Mouse (Mus musculus) gastrocnemius, adult 8-10 months (tissue): ENCODE data around the gene Grm4. TPM values are rescaled to one million over a fixed set of nuclear protein-coding genes. Genes with fewer than 3 reads are reported as not detected.

Source experiments
- DNase-seq, 2 experiments: peaks; one replicate each; pipeline ENCODE4 v3.0.0; 2022; ENCODE audit warnings: low spot score in 2 of 2
- total RNA-seq, 4 experiments: library from RNA; stranded (reverse); gene quantifications; 2 replicates each; pipeline ENCODE4 v1.2.4; 2022

Gene Grm4
- total RNA-seq, 4 experiments from 2014 or later: 0.11 TPM; not detected in 3

GRCm38 (mm10) chr17:27513279-27513915 is 7.8 kb downstream of the Grm4 start:
- no peak for DNase-seq

- no peak for DNase-seq
These were observed 8.5 kb downstream of the Grm4 start for GRCm38 (mm10) chr17:27512619-27513161.

GRCm38 (mm10) chr17:27511865-27512618 is 9.2 kb downstream of the Grm4 start:
- DNase-seq: no peak

GRCm38 (mm10) chr17:27511125-27511735 is 10.0 kb downstream of the Grm4 start:
- no peak for DNase-seq

- DNase-seq: no peak
These were observed 10.7 kb downstream of the Grm4 start for GRCm38 (mm10) chr17:27510258-27511124.

GRCm38 (mm10) chr17:27509056-27509455 is 12.1 kb downstream of the Grm4 start:
- no peak for DNase-seq

GRCm38 (mm10) chr17:27508513-27508912 is 12.7 kb downstream of the Grm4 start:
- no peak for DNase-seq

GRCm38 (mm10) chr17:27508002-27508401 is 13.2 kb downstream of the Grm4 start:
- DNase-seq: no peak

- no peak for DNase-seq
These were observed 13.6 kb downstream of the Grm4 start for GRCm38 (mm10) chr17:27507591-27507945.

- DNase-seq: no peak
These were observed 14.2 kb downstream of the Grm4 start for GRCm38 (mm10) chr17:27506871-27507590.

GRCm38 (mm10) chr17:27506362-27506761 is 14.8 kb downstream of the Grm4 start:
- no peak for DNase-seq

GRCm38 (mm10) chr17:27505221-27505881 is 15.9 kb downstream of the Grm4 start:
- no peak for DNase-seq

GRCm38 (mm10) chr17:27503869-27504268 is 17.3 kb downstream of the Grm4 start:
- DNase-seq: no peak

- no peak for DNase-seq
These were observed 18.3 kb downstream of the Grm4 start for GRCm38 (mm10) chr17:27502736-27503445.

- DNase-seq: no peak
These were observed 18.9 kb downstream of the Grm4 start for GRCm38 (mm10) chr17:27502288-27502687.

- no peak for DNase-seq
These were observed 19.6 kb downstream of the Grm4 start for GRCm38 (mm10) chr17:27501331-27502251.

- DNase-seq: no peak
These were observed 20.4 kb downstream of the Grm4 start for GRCm38 (mm10) chr17:27500811-27501210.

- no peak for DNase-seq
These were observed 22.1 kb downstream of the Grm4 start for GRCm38 (mm10) chr17:27499080-27499479.
